Mouse (Mus musculus): Measurements from ENCODE around the gene Gm21854. TPM values are rescaled to one million over a fixed set of nuclear protein-coding genes. Genes with fewer than 3 reads are reported as not detected.
"Not testable (repeated sequence)": the region's sequence is repeated elsewhere in the genome, so short reads cannot be mapped to it uniquely, and the experiment has no call there.

The Gm21854 gene
- polyA plus RNA-seq (2014; fragmentation: Nextera tagmentation; extraction: Ambion mirVana) = not detected in 2 replicates

DNA sequence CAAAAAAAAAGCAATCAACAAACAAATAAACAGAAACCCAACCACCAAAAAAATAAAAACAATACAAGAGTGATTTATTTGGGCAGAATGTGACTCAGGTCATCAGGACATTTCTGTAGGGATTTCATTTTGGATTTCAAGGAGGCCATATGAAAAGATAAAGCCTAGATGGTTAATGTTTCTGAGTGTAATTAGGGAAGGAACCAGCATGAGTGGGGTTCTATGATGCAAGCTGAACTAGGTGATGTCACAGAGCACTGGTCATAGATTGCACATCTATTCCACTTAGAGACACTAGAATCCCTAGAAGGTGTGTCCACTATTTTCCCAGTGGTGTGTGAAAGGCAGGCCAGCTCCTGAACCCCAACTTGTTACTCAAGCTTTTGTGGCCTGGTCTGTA is at the start of gene Gm21854:
Gene Gm21854, plus strand, starts transcription at position 301 of the 400 bp plus-strand sequence.
- not testable (repeated sequence) for H3K9me3 ChIP-seq (ENCODE audit: control insufficient read depth, low read length); H3K27ac ChIP-seq (replicated peaks; ENCODE audit: low read depth, low read length); H3K4me1 ChIP-seq (ENCODE audit: control insufficient read depth, insufficient read depth, low read length); DNase-seq; H3K4me2 ChIP-seq (ENCODE audit: low read length); H3K27me3 ChIP-seq (ENCODE audit: control insufficient read depth, insufficient read depth, low read length); ATAC-seq (ENCODE audit: low FRiP score, low TSS enrichment); H3K36me3 ChIP-seq (ENCODE audit: control insufficient read depth, insufficient read depth, low read length); H3K4me3 ChIP-seq (replicated peaks; ENCODE audit: low read depth, low read length); H3K9ac ChIP-seq (replicated peaks; ENCODE audit: low read length)

Other genes with a start within 250 kb of the Gm21854 start
- not detected in 2 replicates for gene Gm20914, start 69.0 kb downstream of the Gm21854 start, polyA plus RNA-seq (2014; fragmentation: Nextera tagmentation; extraction: Ambion mirVana)
- not detected in 2 replicates for gene Gm28171, start 136.4 kb downstream of the Gm21854 start, polyA plus RNA-seq (2014; fragmentation: Nextera tagmentation; extraction: Ambion mirVana)

All from midbrain, embryonic 14.5 days (tissue).